Mouse (Mus musculus) ES-Bruce4 (cell line): ENCODE data around the gene Dynlrb1.

Experiments used
- CTCF ChIP-seq: IDR thresholded peaks from one replicate; pipeline ENCODE4 v1.8.1; 2011; ENCODE audit warnings: low read depth, low read length
- EP300 ChIP-seq: IDR thresholded peaks from 2 replicates; pipeline ENCODE4 v1.6.1; 2011; ENCODE audit warnings: low read depth, low read length; ENCODE audit not compliant: insufficient read depth
- POLR2A ChIP-seq: IDR thresholded peaks from one replicate; pipeline ENCODE4 v1.8.1; 2011; ENCODE audit warnings: low read length; ENCODE audit not compliant: insufficient read depth

- no peak for TF ChIP-seq CTCF
- TF ChIP-seq POLR2A = no peak
- no peak for TF ChIP-seq EP300
Measured at GRCm38 (mm10) chr2:155242296-155242855, 6.0 kb downstream of the Dynlrb1 start.
